Mouse (Mus musculus): Measurements from ENCODE around the gene Ret.

Gene Ret

GRCm38 (mm10) chr6:118197440-118197975 is at the start of gene Ret:
Gene Ret (minus strand): TSS chr6:118197718.
- DNase-seq (ENCODE audit: low spot score in 2 of 2): no peak

- no peak for DNase-seq (ENCODE audit: low spot score in 2 of 2)
These were observed 49.6 kb upstream of the Ret start for GRCm38 (mm10) chr6:118247161-118247560.

DNA sequence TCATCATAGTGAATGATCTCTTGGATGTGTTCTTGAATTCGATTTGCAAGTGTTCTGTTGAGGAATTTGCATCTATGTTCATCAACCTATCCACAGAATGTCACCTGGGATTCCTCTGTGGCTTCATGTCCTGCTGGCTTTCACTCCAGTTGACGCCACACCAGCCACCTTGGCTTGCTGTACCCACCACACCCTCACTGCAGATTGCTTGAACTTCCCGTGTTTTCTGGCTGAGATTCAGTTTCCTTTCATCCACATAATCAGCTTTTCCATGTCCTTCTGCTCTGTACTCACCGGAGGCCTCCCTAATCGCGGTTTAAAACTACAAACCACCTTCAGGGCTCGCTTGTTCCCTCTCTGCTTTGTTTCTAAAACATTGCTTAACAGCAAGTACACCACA is 46.6 kb upstream of the Ret start:
- DNase-seq (ENCODE audit: low spot score in 2 of 2): no peak

- no peak for DNase-seq (ENCODE audit: low spot score in 2 of 2)
These were observed 45.4 kb upstream of the Ret start for GRCm38 (mm10) chr6:118242941-118243340.

- DNase-seq (ENCODE audit: low spot score in 2 of 2): no peak
These were observed 28.6 kb upstream of the Ret start for GRCm38 (mm10) chr6:118226072-118226471.

GRCm38 (mm10) chr6:118222471-118222870 is 25.0 kb upstream of the Ret start:
- DNase-seq (ENCODE audit: low spot score in 2 of 2): no peak

DNA sequence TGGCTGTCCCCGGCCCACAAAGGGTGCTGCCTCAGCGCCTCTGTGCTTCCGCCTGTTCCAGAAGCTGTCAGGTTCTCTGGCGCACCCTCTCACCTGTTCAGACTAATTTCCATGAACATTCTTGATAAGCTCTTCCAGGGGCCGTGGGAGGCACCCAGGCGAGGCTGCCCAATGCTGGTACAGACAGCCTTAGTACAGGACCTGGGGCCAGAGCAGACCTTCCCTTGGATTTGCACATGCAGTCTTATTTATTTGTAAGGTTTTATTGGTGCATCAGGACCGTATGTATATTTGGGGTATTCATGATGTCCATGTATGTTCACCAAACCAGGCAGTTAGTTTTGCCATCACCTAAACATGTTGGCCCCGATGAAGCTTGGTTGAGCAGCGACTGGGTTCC is 18.2 kb upstream of the Ret start:
- DNase-seq (ENCODE audit: low spot score in 2 of 2): no peak

DNA sequence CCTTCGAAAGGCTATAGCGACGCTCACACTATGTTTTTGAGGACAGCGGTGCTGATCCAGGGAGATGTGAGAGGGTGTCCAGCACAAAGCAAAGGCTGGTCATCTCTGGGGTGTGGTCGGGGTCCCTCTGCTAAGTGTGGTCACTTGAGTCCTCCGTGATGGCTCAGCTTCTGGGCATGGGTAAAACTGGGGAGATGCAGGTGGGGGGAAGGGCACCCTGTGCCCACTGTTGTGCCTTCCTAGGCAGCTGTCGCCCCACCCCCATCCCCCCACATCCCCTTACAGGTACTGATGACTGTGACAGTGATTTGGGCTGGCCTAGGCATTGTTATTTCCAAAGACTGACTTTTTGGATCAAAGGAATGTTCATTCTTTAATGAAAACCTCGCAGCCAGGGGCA is 10.8 kb upstream of the Ret start:
- DNase-seq (ENCODE audit: low spot score in 2 of 2): no peak

DNA sequence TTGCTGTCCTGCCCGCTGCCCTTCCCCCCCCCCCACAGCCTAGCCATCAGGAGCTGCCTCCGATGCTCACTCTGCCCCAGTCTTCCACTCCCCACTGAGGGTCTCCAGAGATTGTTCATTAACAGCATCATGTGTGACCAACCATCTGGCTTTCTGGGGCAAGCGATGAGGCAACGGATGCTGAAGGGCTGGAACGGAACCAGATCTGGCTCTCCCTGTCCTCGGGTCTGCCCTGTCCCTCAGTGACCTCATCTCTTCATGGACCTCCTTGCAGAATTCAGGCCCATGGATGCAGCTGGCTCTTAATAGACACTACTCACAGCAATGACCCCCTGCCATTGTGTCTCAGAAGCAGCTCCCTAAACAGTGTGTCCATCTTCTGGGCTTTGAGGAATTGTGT is 8.9 kb upstream of the Ret start:
- DNase-seq (ENCODE audit: low spot score in 2 of 2): no peak

GRCm38 (mm10) chr6:118205176-118205890 is 7.8 kb upstream of the Ret start:
- no peak for DNase-seq (ENCODE audit: low spot score in 2 of 2)

GRCm38 (mm10) chr6:118204112-118204511 is 6.6 kb upstream of the Ret start:
- no peak for DNase-seq (ENCODE audit: low spot score in 2 of 2)

DNA sequence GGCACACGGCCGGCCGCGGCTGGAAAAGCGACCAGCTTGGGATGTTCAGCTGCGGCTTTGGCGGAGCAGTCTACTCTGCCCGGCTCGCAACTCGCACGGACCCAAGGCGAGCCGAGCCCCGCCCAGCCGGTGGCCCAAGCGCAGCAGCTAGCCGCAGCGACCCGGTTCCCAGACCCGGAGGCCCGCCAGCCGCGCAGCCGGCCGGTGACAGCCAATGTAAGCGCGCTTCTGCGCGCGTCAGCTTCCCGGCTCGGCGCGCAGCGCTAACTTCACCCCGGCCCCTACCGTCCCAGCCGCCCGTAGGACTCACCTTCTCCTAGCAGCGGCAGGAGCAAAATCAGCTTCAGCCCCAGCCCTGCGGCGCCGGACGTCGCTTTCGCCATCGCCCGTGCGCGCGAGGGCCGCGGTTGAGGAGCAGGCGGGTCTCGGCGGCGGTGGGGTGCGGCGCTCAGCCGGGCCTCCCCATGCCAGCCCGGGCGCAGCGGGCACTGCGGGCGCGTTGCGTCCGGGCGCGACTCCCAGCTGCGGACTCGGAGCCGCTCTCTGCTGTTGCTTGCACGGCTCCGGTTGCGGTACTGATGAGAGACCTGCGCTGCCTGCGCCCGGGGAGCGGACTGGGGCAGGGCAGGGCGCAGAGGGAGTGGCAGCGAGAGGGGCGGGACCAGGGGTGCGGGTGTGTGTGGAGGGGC is 623 bp downstream of the Ret start:
- DNase-seq (ENCODE audit: low spot score in 2 of 2): no peak

DNA sequence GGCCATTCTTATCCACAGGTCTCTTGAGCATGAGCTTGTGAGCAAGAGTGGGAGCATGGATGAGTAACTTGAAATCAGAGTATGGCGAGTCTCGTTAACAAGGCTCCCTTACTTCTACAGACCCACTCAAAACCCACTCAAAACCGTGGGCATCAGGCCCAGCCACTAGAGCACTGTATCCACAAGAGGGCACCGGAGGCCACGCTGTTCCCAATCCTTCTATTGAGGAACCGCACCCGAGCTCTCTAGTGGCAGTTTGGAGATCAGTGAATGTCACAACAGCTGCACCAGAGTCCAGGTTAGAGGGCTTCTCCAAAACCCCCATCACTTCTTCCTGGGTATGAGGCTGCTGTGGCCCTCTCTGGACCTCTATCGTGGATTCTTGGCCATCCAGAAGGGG is 2.4 kb downstream of the Ret start:
- no peak for DNase-seq (ENCODE audit: low spot score in 2 of 2)

DNA sequence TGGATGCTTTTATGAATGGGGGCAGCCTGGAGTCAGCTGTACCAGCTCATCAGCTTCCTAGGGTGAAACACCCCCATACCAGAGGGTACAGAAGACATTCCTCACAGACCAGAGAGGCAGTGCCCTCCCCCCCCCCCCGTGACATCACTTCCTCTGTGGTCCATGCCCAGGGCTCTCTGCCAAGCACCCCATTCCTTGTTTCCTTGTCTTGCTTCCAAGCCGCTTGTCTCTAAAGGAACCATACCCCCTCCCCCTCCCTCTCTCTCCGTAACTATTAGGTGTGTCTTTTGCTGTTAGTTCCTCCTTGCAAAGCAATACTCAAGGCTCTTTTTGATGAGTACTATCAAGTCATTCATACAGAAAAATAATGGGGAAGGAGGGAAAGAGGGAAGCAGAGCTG is 4.6 kb downstream of the Ret start:
- no peak for DNase-seq (ENCODE audit: low spot score in 2 of 2)

- no peak for DNase-seq (ENCODE audit: low spot score in 2 of 2)
These were observed 5.3 kb downstream of the Ret start for GRCm38 (mm10) chr6:118192199-118192598.

DNA sequence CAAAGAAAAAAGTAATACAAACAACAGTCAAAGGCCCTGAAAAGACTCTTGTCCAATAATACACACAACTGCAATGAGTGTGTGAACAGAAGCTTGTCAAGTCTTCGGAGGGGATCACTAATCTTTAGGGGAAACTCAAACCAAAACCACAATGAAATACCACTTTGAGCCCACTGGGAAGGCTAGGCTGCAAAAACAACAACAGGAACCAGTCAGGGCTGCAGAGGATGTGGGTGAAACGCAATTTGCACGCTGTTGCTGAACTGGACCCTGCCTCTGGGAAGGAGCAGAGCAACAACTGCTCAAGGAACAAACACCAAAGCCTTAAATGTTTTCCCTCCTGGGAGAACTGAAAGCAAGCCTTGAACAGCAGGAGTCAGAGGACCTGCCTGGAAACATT is 7.8 kb downstream of the Ret start:
- DNase-seq (ENCODE audit: low spot score in 2 of 2): no peak

DNA sequence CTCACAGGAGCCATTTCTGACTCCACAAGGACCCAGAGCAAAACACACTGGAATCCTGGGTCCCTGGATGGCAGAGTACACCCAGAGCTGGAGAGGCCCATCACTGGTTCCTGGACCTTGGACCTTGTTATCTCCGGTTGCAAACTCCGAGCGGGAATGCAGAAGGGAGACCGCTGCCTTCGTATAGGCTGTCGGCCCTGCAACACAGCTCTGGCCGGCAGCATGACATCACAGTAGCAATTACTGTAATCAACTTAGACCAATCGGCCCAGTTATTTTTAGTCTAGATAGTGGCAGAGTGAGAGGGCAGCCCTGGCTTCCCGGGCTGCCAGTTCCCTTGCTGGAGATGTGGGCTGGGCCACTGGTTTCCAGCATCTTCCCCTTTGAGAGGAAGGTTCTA is 8.9 kb downstream of the Ret start:
- no peak for DNase-seq (ENCODE audit: low spot score in 2 of 2)

- no peak for DNase-seq (ENCODE audit: low spot score in 2 of 2)
These were observed 10.3 kb downstream of the Ret start for GRCm38 (mm10) chr6:118187285-118187641.

- DNase-seq (ENCODE audit: low spot score in 2 of 2): no peak
These were observed 10.8 kb downstream of the Ret start for GRCm38 (mm10) chr6:118186620-118187284.

- DNase-seq (ENCODE audit: low spot score in 2 of 2): no peak
These were observed 13.4 kb downstream of the Ret start for GRCm38 (mm10) chr6:118184126-118184525.

- no peak for DNase-seq (ENCODE audit: low spot score in 2 of 2)
These were observed 17.5 kb downstream of the Ret start for GRCm38 (mm10) chr6:118180085-118180423.

DNA sequence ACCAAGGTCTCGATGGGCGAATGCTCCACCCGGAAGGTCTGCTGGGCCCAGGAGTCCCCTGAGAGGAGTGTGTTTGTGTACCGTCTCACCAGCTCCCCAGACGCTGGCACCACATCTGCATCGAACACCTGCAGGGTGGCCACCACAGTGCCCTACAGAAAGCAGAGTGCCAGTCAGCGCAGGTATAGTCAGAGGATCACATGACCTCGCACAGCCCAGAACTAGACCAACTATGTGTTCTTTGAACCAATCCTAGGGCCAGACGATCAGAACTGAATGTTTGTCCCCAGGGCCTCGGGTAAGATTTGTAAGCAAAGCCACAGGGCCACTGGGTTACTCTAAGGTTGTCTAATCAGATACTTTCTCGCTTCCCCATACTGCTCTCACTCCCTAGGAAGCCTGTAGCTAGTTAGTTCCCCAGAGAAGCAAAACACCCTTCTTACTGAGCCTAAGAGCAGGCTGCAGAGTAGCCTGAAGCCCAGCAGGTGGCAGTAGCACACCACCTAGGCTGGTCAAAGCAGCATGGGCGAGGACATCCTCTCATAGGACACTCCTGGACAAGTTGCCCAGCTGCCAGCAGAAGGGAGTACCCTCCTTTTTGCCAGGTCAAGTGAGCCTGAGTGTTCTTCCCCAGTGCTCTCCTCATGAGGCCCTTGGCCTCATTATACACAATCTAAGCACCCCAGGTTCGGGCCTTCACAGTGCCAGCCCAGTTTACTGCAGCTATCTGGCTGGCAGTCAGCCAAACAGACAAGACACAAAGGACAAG is 18.0 kb downstream of the Ret start:
- DNase-seq (ENCODE audit: low spot score in 2 of 2): peak; percentile 39 to 59

All from natural killer cell, adult 2 months (primary cell).